Mouse (Mus musculus) lung, postnatal 0 days (tissue): ENCODE results near the gene Lmo1. TPM values are rescaled to one million over a fixed set of nuclear protein-coding genes. Genes with fewer than 3 reads are reported as not detected.

ENCODE experiments used
- ATAC-seq: fragments of 200-750 bp; cut with Nextera tagmentation; 2 replicates; pipeline ENCODE4 v1.8.0; 2017; ENCODE audit warnings: moderate library complexity
- DNase-seq: peaks from one replicate; pipeline ENCODE4 v3.0.0-alpha.2; 2016; ENCODE audit warnings: low spot score
- H3K27ac ChIP-seq: fragments of 300-500 bp; sonication (generic); 2 replicates; pipeline ENCODE4 v1.5.1; 2014; ENCODE audit warnings: antibody characterized with exemption, mild to moderate bottlenecking, low read length, mixed read lengths
- H3K27me3 ChIP-seq: fragments of 300-500 bp; sonication (generic); replicated peaks from 2 replicates; pipeline ENCODE4 v1.6.1; 2014; ENCODE audit warnings: low read length, mixed read lengths; ENCODE audit not compliant: insufficient read depth
- H3K36me3 ChIP-seq: fragments of 300-500 bp; sonication (generic); 2 replicates; pipeline ENCODE4 v1.6.1; 2014; ENCODE audit warnings: low read length, mixed read lengths; ENCODE audit not compliant: insufficient read depth
- H3K4me1 ChIP-seq: fragments of 300-500 bp; sonication (generic); 2 replicates; pipeline ENCODE4 v1.6.1; 2014; ENCODE audit warnings: antibody characterized with exemption, low read depth, low read length, mixed read lengths; ENCODE audit not compliant: insufficient read depth
- H3K4me2 ChIP-seq: fragments of 300-500 bp; sonication (generic); replicated peaks from 2 replicates; pipeline ENCODE4 v1.6.1; 2014; ENCODE audit warnings: low read depth, mild to moderate bottlenecking, low read length, moderate library complexity, mixed read lengths
- H3K4me3 ChIP-seq: fragments of 300-500 bp; sonication (generic); 2 replicates; pipeline ENCODE4 v1.5.1; 2014; ENCODE audit warnings: low read depth, low read length
- H3K9ac ChIP-seq: fragments of 300-500 bp; sonication (generic); replicated peaks from 2 replicates; pipeline ENCODE4 v1.6.1; 2014; ENCODE audit warnings: low read depth, mild to moderate bottlenecking
- H3K9me3 ChIP-seq: fragments of 300-500 bp; sonication (generic); 2 replicates; pipeline ENCODE4 v1.6.1; 2016; ENCODE audit warnings: low read length, mixed read lengths
- CTCF ChIP-seq: IDR thresholded peaks from 2 replicates; pipeline ENCODE4 v1.5.1; 2016; ENCODE audit warnings: antibody characterized with exemption, mild to moderate bottlenecking
- EP300 ChIP-seq: IDR thresholded peaks from 2 replicates; pipeline ENCODE4 v1.6.1; 2016; ENCODE audit warnings: antibody characterized with exemption, mild to moderate bottlenecking, control low read depth
- WGBS: fragments of 180-500 bp; shearing (Covaris S2); extraction: QIAGEN DNeasy Blood & Tissue Kit; methylation state at CpG from one replicate; pipeline ENCODE4 v1.1.7; 2014; 5-methylcytosine and 5-hydroxymethylcytosine counted together
- polyA plus RNA-seq: library from polyadenylated mRNA; unstranded; fragments of >200 nt; fragmentation: Nextera tagmentation; extraction: Ambion mirVana; gene quantifications from 2 replicates; pipeline ENCODE4 v1.2.1, GENCODE M21; 2015

Lmo1 gene
- polyA plus RNA-seq, 1 experiment from 2014 or later, result 10.3 TPM

- TF ChIP-seq EP300, result no peak
- TF ChIP-seq CTCF, result peak; percentile 87
- H3K9ac ChIP-seq, result no peak overlapping the region
- DNase-seq (peak; percentile 81), ATAC-seq (peak; percentile 41; the same call in 1 of the 2 replicates)
- no peak overlapping the region for H3K4me2 ChIP-seq
- no peaks in the 10 kb centered on the region for H3K9me3 ChIP-seq
- no peaks in the 10 kb centered on the region for H3K27me3 ChIP-seq
- WGBS, result 89% methylated on average over 2 of the region's 2 CpGs
- no peaks in the 10 kb centered on the region for H3K4me1 ChIP-seq
- no peak overlapping the region for H3K4me3 ChIP-seq
- no peak overlapping the region for H3K27ac ChIP-seq
- H3K36me3 ChIP-seq, result no peaks in the 10 kb centered on the region
Measured at GRCm38 (mm10) chr7:109218130-109218976, 43.3 kb upstream of the Lmo1 start.

- Histone ChIP-seq H3K9me3 (no peaks in the 10 kb centered on the region), H3K36me3 (no peaks in the 10 kb centered on the region), H3K4me2 (no peak overlapping the region), H3K9ac (no peak overlapping the region), H3K4me1 (no peaks in the 10 kb centered on the region), H3K4me3 (no peak overlapping the region), H3K27me3 (no peaks in the 10 kb centered on the region), H3K27ac (no peak overlapping the region)
- 60% methylated on average over 2 of the region's 2 CpGs for WGBS
- DNase-seq, result no peak
- TF ChIP-seq EP300, result no peak
- TF ChIP-seq CTCF, result no peak
- ATAC-seq, result no peak
Measured at GRCm38 (mm10) chr7:109209804-109210203, 34.8 kb upstream of the Lmo1 start.

GRCm38 (mm10) chr7:109207811-109208210 is 32.8 kb upstream of the Lmo1 start:
- no peak overlapping the region for H3K4me2 ChIP-seq

GRCm38 (mm10) chr7:109206358-109206757 is 31.4 kb upstream of the Lmo1 start:
- Histone ChIP-seq H3K27ac (no peak overlapping the region), H3K36me3 (no peaks in the 10 kb centered on the region), H3K4me1 (no peaks in the 10 kb centered on the region), H3K4me3 (no peak overlapping the region), H3K9me3 (no peaks in the 10 kb centered on the region), H3K27me3 (no peaks in the 10 kb centered on the region), H3K9ac (no peak overlapping the region), H3K4me2 (no peak overlapping the region)
- no peak for DNase-seq
- ATAC-seq, result peak; percentile 30; the same call in 1 of the 2 replicates
- 21% methylated on average over 2 of the region's 2 CpGs for WGBS
- no peak for TF ChIP-seq EP300
- TF ChIP-seq CTCF, result no peak

More at GRCm38 (mm10) chr7:109207811-109208210, 32.8 kb upstream of the Lmo1 start:
- H3K27ac ChIP-seq, result no peak overlapping the region
- no peaks in the 10 kb centered on the region for H3K4me1 ChIP-seq
- H3K36me3 ChIP-seq, result no peaks in the 10 kb centered on the region
- DNase-seq (no peak), ATAC-seq (no peak)
- TF ChIP-seq CTCF (no peak), EP300 (no peak)
- no peaks in the 10 kb centered on the region for H3K27me3 ChIP-seq
- WGBS, result 88% methylated on average over 4 of the region's 4 CpGs
- H3K9ac ChIP-seq, result no peak overlapping the region
- H3K4me3 ChIP-seq, result no peak overlapping the region
- no peaks in the 10 kb centered on the region for H3K9me3 ChIP-seq

GRCm38 (mm10) chr7:109203140-109203539 is 28.1 kb upstream of the Lmo1 start:
- H3K9ac ChIP-seq, result no peak overlapping the region
- 60% methylated on average over 3 of the region's 3 CpGs for WGBS
- H3K36me3 ChIP-seq, result no peaks in the 10 kb centered on the region
- no peak overlapping the region for H3K4me3 ChIP-seq
- no peak for DNase-seq
- H3K9me3 ChIP-seq, result no peaks in the 10 kb centered on the region
- no peak for ATAC-seq
- no peak for TF ChIP-seq CTCF
- no peak for TF ChIP-seq EP300
- no peaks in the 10 kb centered on the region for H3K4me1 ChIP-seq
- no peaks in the 10 kb centered on the region for H3K27me3 ChIP-seq
- H3K27ac ChIP-seq, result no peak overlapping the region
- H3K4me2 ChIP-seq, result no peak overlapping the region

- H3K27ac ChIP-seq, result no peak overlapping the region
- no peaks in the 10 kb centered on the region for H3K36me3 ChIP-seq
- no peak overlapping the region for H3K9ac ChIP-seq
- H3K4me1 ChIP-seq, result no peaks in the 10 kb centered on the region
- H3K4me2 ChIP-seq, result no peak overlapping the region
- no peaks in the 10 kb centered on the region for H3K27me3 ChIP-seq
- ATAC-seq, result no peak
- no peak for TF ChIP-seq EP300
- TF ChIP-seq CTCF, result no peak
- H3K4me3 ChIP-seq, result no peak overlapping the region
- WGBS, result 69% methylated on average over 3 of the region's 3 CpGs
- DNase-seq, result no peak
- H3K9me3 ChIP-seq, result no peaks in the 10 kb centered on the region
Measured at GRCm38 (mm10) chr7:109200559-109200958, 25.6 kb upstream of the Lmo1 start.
